Mouse (Mus musculus) small intestine, adult 2 months (tissue): ENCODE results near the gene Lrrc25.

Experiments
- CTCF ChIP-seq: fragments of 200-500 bp; IDR thresholded peaks from 2 replicates; pipeline ENCODE4 v1.5.1; 2012; ENCODE audit warnings: low read depth, mild to moderate bottlenecking, control low read depth, inconsistent platforms, low read length, moderate library complexity, mixed read lengths; ENCODE audit not compliant: insufficient replicate concordance, insufficient read length; ENCODE audit errors: extremely low read depth
- POLR2A ChIP-seq: fragments of 200-500 bp; IDR thresholded peaks from 2 replicates; pipeline ENCODE4 v1.6.1; 2012; ENCODE audit warnings: low read depth, mild to moderate bottlenecking, control low read depth, inconsistent platforms, low read length, moderate library complexity

GRCm38 (mm10) chr8:70646775-70647174, 30.8 kb downstream of the Lrrc25 start:
- TF ChIP-seq POLR2A (no peak), CTCF (no peak)
